22 mouse cellular contexts compared by ENCODE assay signal in the genomic region with DNA sequence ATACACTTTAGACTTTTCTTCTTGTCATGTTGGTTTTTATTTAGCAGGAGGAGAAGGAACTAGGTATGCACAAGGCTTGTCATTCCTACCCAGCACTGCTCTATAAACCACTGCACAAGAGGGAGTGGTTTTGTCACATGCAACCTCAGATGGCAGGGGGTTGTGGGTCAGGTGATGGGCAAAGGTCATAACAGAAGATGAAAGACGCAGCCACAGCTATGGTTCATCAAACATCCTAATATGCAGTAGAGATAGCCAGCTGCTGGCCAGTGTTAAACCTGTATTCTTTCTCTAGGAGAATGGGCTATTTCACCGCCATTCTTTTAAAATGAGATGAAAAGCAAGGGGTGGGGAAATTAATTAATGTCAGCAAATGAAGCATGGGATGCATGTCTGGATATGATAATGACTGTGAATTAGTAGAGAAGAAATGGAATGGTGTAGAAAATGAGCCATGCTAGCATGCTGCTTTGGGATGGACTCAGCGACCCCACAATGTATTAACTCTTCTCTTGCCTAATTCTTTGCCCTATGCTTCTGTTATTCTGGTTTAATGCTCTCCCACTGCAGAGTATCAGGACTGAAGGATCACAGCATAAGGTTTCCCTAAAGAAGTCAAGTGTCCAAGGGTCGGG.
DNase-seq lines count a peak whose midpoint lies in the region; ATAC-seq lines count a peak whose summit lies in the region.
"Had no signal": no experiment of that assay in that cellular context is flagged by ENCODE, and none has a peak within 500 bp of the region (broad histone marks: within the 10 kb centered on the region; RNA-seq: fewer than 3 reads in every experiment).

No protein-coding gene starts in this region.

- no peak overlapping the region for H3K4me3 ChIP-seq in forebrain, embryonic 15.5 days
- H3K4me3 ChIP-seq in forebrain, embryonic 10.5 days = no peak overlapping the region
- H3K4me3 ChIP-seq in midbrain, embryonic 11.5 days (ENCODE audit: low read depth, low read length) = no peak overlapping the region
- H3K4me3 ChIP-seq in midbrain, embryonic 16.5 days (ENCODE audit: low read depth, low read length) = no peak overlapping the region
- no peak overlapping the region for H3K4me3 ChIP-seq in hindbrain, embryonic 13.5 days
- H3K4me3 ChIP-seq in neural tube, embryonic 13.5 days = no peak overlapping the region
- H3K4me3 ChIP-seq: embryonic facial prominence, embryonic 15.5 days; liver, embryonic 13.5 days; myocyte; stomach, embryonic 15.5 days had no signal

- ATAC-seq in forebrain, embryonic 15.5 days (replicated peaks) = 0 out of 2 replicates have a peak, but pooled peaks have one; percentile 41
- 0 out of 2 replicates have a peak, but pooled peaks have one; percentile 19 for ATAC-seq in midbrain, embryonic 11.5 days (ENCODE audit: low FRiP score)
- no peak for ATAC-seq in midbrain, embryonic 16.5 days
- peak; percentile 61 for ATAC-seq in hindbrain, embryonic 13.5 days (ENCODE audit: low FRiP score)
- ATAC-seq in neural tube, embryonic 13.5 days (ENCODE audit: low read depth) = peak; percentile 40; the same call in 1 of the 2 replicates
- no peak for ATAC-seq in activated CD4-positive, CD25-positive, alpha-beta regulatory T cell, adult 4 months
- ATAC-seq: intestine, postnatal 0 days had no signal

- no peaks in the 10 kb centered on the region for H3K36me3 ChIP-seq in forebrain, embryonic 15.5 days
- H3K36me3 ChIP-seq in forebrain, embryonic 10.5 days (replicated peaks) = no peaks in the 10 kb centered on the region
- no peaks in the 10 kb centered on the region for H3K36me3 ChIP-seq in midbrain, embryonic 11.5 days (ENCODE audit: control insufficient read depth, insufficient read depth, low read length)
- H3K36me3 ChIP-seq in midbrain, embryonic 16.5 days (ENCODE audit: control insufficient read depth, insufficient read depth, low read length) = no peaks in the 10 kb centered on the region
- H3K36me3 ChIP-seq in hindbrain, embryonic 13.5 days = no peaks in the 10 kb centered on the region
- no peaks in the 10 kb centered on the region for H3K36me3 ChIP-seq in neural tube, embryonic 13.5 days
- H3K36me3 ChIP-seq: embryonic facial prominence, embryonic 15.5 days; liver, embryonic 13.5 days; stomach, embryonic 15.5 days had no signal

- H3K4me2 ChIP-seq in forebrain, embryonic 15.5 days (replicated peaks) = no peak overlapping the region
- no peak overlapping the region for H3K4me2 ChIP-seq in midbrain, embryonic 11.5 days
- no peak overlapping the region for H3K4me2 ChIP-seq in midbrain, embryonic 16.5 days (ENCODE audit: low read length)
- H3K4me2 ChIP-seq in hindbrain, embryonic 13.5 days = no peak overlapping the region
- no peak overlapping the region for H3K4me2 ChIP-seq in neural tube, embryonic 13.5 days
- H3K4me2 ChIP-seq: embryonic facial prominence, embryonic 15.5 days; liver, embryonic 13.5 days; lung, embryonic 14.5 days; stomach, embryonic 15.5 days had no signal

- no peaks in the 10 kb centered on the region for H3K9me3 ChIP-seq in forebrain, embryonic 15.5 days
- H3K9me3 ChIP-seq in forebrain, embryonic 10.5 days = no peaks in the 10 kb centered on the region
- H3K9me3 ChIP-seq in midbrain, embryonic 11.5 days (ENCODE audit: control insufficient read depth, low read length) = no peaks in the 10 kb centered on the region
- no peaks in the 10 kb centered on the region for H3K9me3 ChIP-seq in midbrain, embryonic 16.5 days (replicated peaks; ENCODE audit: control insufficient read depth, low read length, poor library complexity, severe bottlenecking)
- no peaks in the 10 kb centered on the region for H3K9me3 ChIP-seq in hindbrain, embryonic 13.5 days
- H3K9me3 ChIP-seq in neural tube, embryonic 13.5 days = no peaks in the 10 kb centered on the region
- H3K9me3 ChIP-seq: embryonic facial prominence, embryonic 15.5 days; liver, embryonic 13.5 days; stomach, embryonic 15.5 days had no signal

- no peak overlapping the region for H3K27ac ChIP-seq in forebrain, embryonic 15.5 days (replicated peaks)
- no peak overlapping the region for H3K27ac ChIP-seq in forebrain, embryonic 10.5 days
- no peak overlapping the region for H3K27ac ChIP-seq in midbrain, embryonic 11.5 days (ENCODE audit: low read depth, low read length)
- H3K27ac ChIP-seq in midbrain, embryonic 16.5 days (ENCODE audit: low read length) = no peak overlapping the region
- peak overlapping the region; percentile 80 for H3K27ac ChIP-seq in hindbrain, embryonic 13.5 days
- H3K27ac ChIP-seq in neural tube, embryonic 13.5 days (replicated peaks) = peak overlapping the region; percentile 63
- H3K27ac ChIP-seq: embryonic facial prominence, embryonic 15.5 days; liver, embryonic 13.5 days; stomach, embryonic 15.5 days had no signal

- H3K4me1 ChIP-seq in forebrain, embryonic 15.5 days = peaks cover 8% of the 10 kb centered on the region; the same call in 1 of the 2 replicates
- H3K4me1 ChIP-seq in forebrain, embryonic 10.5 days = peaks cover 10% of the 10 kb centered on the region; the same call in 1 of the 2 replicates
- no peaks in the 10 kb centered on the region for H3K4me1 ChIP-seq in midbrain, embryonic 11.5 days (ENCODE audit: control insufficient read depth, insufficient read depth, low read length)
- no peaks in the 10 kb centered on the region for H3K4me1 ChIP-seq in midbrain, embryonic 16.5 days (ENCODE audit: control insufficient read depth, insufficient read depth, low read length)
- H3K4me1 ChIP-seq in hindbrain, embryonic 13.5 days (replicated peaks) = peaks cover 10% of the 10 kb centered on the region
- peaks cover 16% of the 10 kb centered on the region for H3K4me1 ChIP-seq in neural tube, embryonic 13.5 days (replicated peaks)
- H3K4me1 ChIP-seq: embryonic facial prominence, embryonic 15.5 days; liver, embryonic 13.5 days; stomach, embryonic 15.5 days had no signal

- H3K9ac ChIP-seq in forebrain, embryonic 15.5 days (replicated peaks) = no peak overlapping the region
- H3K9ac ChIP-seq in midbrain, embryonic 11.5 days (ENCODE audit: low read length) = no peak overlapping the region
- no peak overlapping the region for H3K9ac ChIP-seq in midbrain, embryonic 16.5 days (ENCODE audit: low read depth, low read length)
- H3K9ac ChIP-seq in hindbrain, embryonic 13.5 days = no peak overlapping the region
- no peak overlapping the region for H3K9ac ChIP-seq in neural tube, embryonic 13.5 days
- H3K9ac ChIP-seq: embryonic facial prominence, embryonic 15.5 days; liver, embryonic 13.5 days; lung, embryonic 14.5 days; stomach, embryonic 15.5 days had no signal

- DNase-seq in forebrain, embryonic 10.5 days (ENCODE audit: extremely low spot score, low spot score) = no peak
- peak; percentile 60 for DNase-seq in midbrain, embryonic 11.5 days (ENCODE audit: low spot score, missing footprints)
- DNase-seq in heart, adult 8-10 months (ENCODE audit: low spot score) = no peak
- DNase-seq: adrenal gland, postnatal 36 days; cerebellum, adult 18-20 months; cerebellum, postnatal 36 days; gastrocnemius, postnatal 25 days; liver, embryonic 13.5 days; lung, embryonic 14.5 days; lung, postnatal 36 days; right cerebral cortex, postnatal 14 days; thymus, adult 18-20 months had no signal

- H3K27me3 ChIP-seq in forebrain, embryonic 15.5 days = no peaks in the 10 kb centered on the region
- H3K27me3 ChIP-seq in forebrain, embryonic 10.5 days (ENCODE audit: poor library complexity, severe bottlenecking) = no peaks in the 10 kb centered on the region
- no peaks in the 10 kb centered on the region for H3K27me3 ChIP-seq in midbrain, embryonic 11.5 days (ENCODE audit: control insufficient read depth, insufficient read depth, low read length)
- no peaks in the 10 kb centered on the region for H3K27me3 ChIP-seq in midbrain, embryonic 16.5 days (ENCODE audit: control insufficient read depth, insufficient read depth, low read depth, low read length)
- no peaks in the 10 kb centered on the region for H3K27me3 ChIP-seq in hindbrain, embryonic 13.5 days
- no peaks in the 10 kb centered on the region for H3K27me3 ChIP-seq in neural tube, embryonic 13.5 days
- H3K27me3 ChIP-seq: CH12.LX; embryonic facial prominence, embryonic 15.5 days; liver, embryonic 13.5 days; stomach, embryonic 15.5 days had no signal

- 44% methylated on average over 4 of the region's 4 CpGs for WGBS in forebrain, embryonic 15.5 days
- WGBS in forebrain, embryonic 10.5 days = 71% methylated on average over 4 of the region's 4 CpGs
- WGBS in midbrain, embryonic 11.5 days = 61% methylated on average over 4 of the region's 4 CpGs
- 49% methylated on average over 4 of the region's 4 CpGs for WGBS in midbrain, embryonic 16.5 days
- 38% methylated on average over 4 of the region's 4 CpGs for WGBS in hindbrain, embryonic 13.5 days
- WGBS in neural tube, embryonic 13.5 days = 51% methylated on average over 4 of the region's 4 CpGs

Comparison
In these comparisons a context has a peak if more than half of its experiments do, and no peak if none do; other contexts are left out.
1. ATAC-seq: peak in forebrain, embryonic 15.5 days (single experiment), midbrain, embryonic 11.5 days (single experiment), hindbrain, embryonic 13.5 days (single experiment) and neural tube, embryonic 13.5 days (single experiment); none in midbrain, embryonic 16.5 days (single experiment) and activated CD4-positive, CD25-positive, alpha-beta regulatory T cell, adult 4 months (single experiment).
2. H3K27ac ChIP-seq: peak in hindbrain, embryonic 13.5 days (single experiment) and neural tube, embryonic 13.5 days (single experiment); none in forebrain, embryonic 15.5 days (single experiment), forebrain, embryonic 10.5 days (single experiment), midbrain, embryonic 11.5 days (single experiment) and midbrain, embryonic 16.5 days (single experiment).